Mouse (Mus musculus) urinary bladder, adult 2 months (tissue): ENCODE results near the gene Gm49391. TPM values are rescaled to one million over a fixed set of nuclear protein-coding genes. Genes with fewer than 3 reads are reported as not detected.
"Not testable (repeated sequence)": the region's sequence is repeated elsewhere in the genome, so short reads cannot be mapped to it uniquely, and the experiment has no call there.

Experiments used
- DNase-seq: peaks from one replicate; pipeline ENCODE4 v3.0.0; 2022; ENCODE audit warnings: low spot score
- polyA plus RNA-seq: library from polyadenylated mRNA; depleted of rRNA; stranded (reverse); fragments of >200 nt; gene quantifications from 2 replicates; pipeline ENCODE4 v1.2.3, GENCODE M21; 2012; rRNA removed

Gm49391 gene
- 6.3 and 7.0 TPM in 2 replicates for polyA plus RNA-seq

GRCm38 (mm10) chr13:60936500-60936901, at the start of gene Gm49391, which contains the start of gene Ctla2a:
TSS of gene Gm49391 (minus strand) at chr13:60936571.
TSS of gene Ctla2a (minus strand) at chr13:60936625.
- DNase-seq = no peak

GRCm38 (mm10) chr13:60972319-60972718, 35.9 kb upstream of the Gm49391 start:
- DNase-seq = not testable (repeated sequence)

- not testable (repeated sequence) for DNase-seq
These were observed 27.6 kb upstream of the Gm49391 start for GRCm38 (mm10) chr13:60963985-60964384.

- no peak for DNase-seq
These were observed 25.3 kb upstream of the Gm49391 start for GRCm38 (mm10) chr13:60961706-60962105.

- DNase-seq = not testable (repeated sequence)
These were observed 5.5 kb upstream of the Gm49391 start, which contains the start of gene Tpbpa for GRCm38 (mm10) chr13:60941884-60942283. TSS of gene Tpbpa (minus strand) at chr13:60941984.

GRCm38 (mm10) chr13:60935490-60935889, 881 bp downstream of the Gm49391 start, which contains the start of gene Gm49393:
TSS of gene Gm49393 (minus strand) at chr13:60935590.
- DNase-seq = not testable (repeated sequence)

- not testable (repeated sequence) for DNase-seq
These were observed 31.6 kb downstream of the Gm49391 start, which contains the start of gene Tpbpb for GRCm38 (mm10) chr13:60904780-60905179. TSS of gene Tpbpb (minus strand) at chr13:60904880.

GRCm38 (mm10) chr13:60897328-60897727, 39.0 kb downstream of the Gm49391 start, which contains the start of gene Ctla2b:
TSS of gene Ctla2b (minus strand) at chr13:60897447.
- no peak for DNase-seq

- not testable (repeated sequence) for DNase-seq
These were observed 39.6 kb downstream of the Gm49391 start, which contains the start of gene Gm49392 for GRCm38 (mm10) chr13:60896794-60897193. TSS of gene Gm49392 (minus strand) at chr13:60896894.

GRCm38 (mm10) chr13:60895406-60896160, 40.8 kb downstream of the Gm49391 start:
- no peak for DNase-seq

- no peak for DNase-seq
These were observed 44.1 kb downstream of the Gm49391 start for GRCm38 (mm10) chr13:60892301-60892700.

GRCm38 (mm10) chr13:60864281-60864680, 72.1 kb downstream of the Gm49391 start, which contains the start of gene 4930486L24Rik:
TSS of gene 4930486L24Rik (minus strand) at chr13:60864475.
- DNase-seq = no peak

GRCm38 (mm10) chr13:60848241-60849120, 87.9 kb downstream of the Gm49391 start:
- DNase-seq = no peak

Other genes with a start within 250 kb of the Gm49391 start
- not detected in 2 replicates for gene BC051665, start 150.2 kb downstream of the Gm49391 start, polyA plus RNA-seq
- 0.25 TPM in 1 of 2 replicates, not detected in the other for gene Ctsll3, start 133.7 kb downstream of the Gm49391 start, polyA plus RNA-seq
- 0.32 TPM in 2 replicates for gene 4930486L24Rik, start 72.1 kb downstream of the Gm49391 start, polyA plus RNA-seq
- gene Gm49392, start 39.7 kb downstream of the Gm49391 start, polyA plus RNA-seq = 0.27 and 0.32 TPM in 2 replicates
- gene Ctla2b, start 39.1 kb downstream of the Gm49391 start, polyA plus RNA-seq = 4.5 and 7.3 TPM in 2 replicates
- gene Tpbpb, start 31.7 kb downstream of the Gm49391 start, polyA plus RNA-seq = not detected in 2 replicates
- not detected in 2 replicates for gene Gm49393, start 981 bp downstream of the Gm49391 start, polyA plus RNA-seq
- 25.8 and 35.2 TPM in 2 replicates for gene Ctla2a, start 54 bp upstream of the Gm49391 start, polyA plus RNA-seq
- gene Tpbpa, start 5.4 kb upstream of the Gm49391 start, polyA plus RNA-seq = 0.04 and 0.11 TPM in 2 replicates
- not detected in 2 replicates for gene Ctsj, start 69.4 kb upstream of the Gm49391 start, polyA plus RNA-seq
- gene Ctsq, start 104.1 kb upstream of the Gm49391 start, polyA plus RNA-seq = not detected in 2 replicates
- gene Ctsr, start 227.7 kb upstream of the Gm49391 start, polyA plus RNA-seq = not detected in 2 replicates